In the genomic region with DNA sequence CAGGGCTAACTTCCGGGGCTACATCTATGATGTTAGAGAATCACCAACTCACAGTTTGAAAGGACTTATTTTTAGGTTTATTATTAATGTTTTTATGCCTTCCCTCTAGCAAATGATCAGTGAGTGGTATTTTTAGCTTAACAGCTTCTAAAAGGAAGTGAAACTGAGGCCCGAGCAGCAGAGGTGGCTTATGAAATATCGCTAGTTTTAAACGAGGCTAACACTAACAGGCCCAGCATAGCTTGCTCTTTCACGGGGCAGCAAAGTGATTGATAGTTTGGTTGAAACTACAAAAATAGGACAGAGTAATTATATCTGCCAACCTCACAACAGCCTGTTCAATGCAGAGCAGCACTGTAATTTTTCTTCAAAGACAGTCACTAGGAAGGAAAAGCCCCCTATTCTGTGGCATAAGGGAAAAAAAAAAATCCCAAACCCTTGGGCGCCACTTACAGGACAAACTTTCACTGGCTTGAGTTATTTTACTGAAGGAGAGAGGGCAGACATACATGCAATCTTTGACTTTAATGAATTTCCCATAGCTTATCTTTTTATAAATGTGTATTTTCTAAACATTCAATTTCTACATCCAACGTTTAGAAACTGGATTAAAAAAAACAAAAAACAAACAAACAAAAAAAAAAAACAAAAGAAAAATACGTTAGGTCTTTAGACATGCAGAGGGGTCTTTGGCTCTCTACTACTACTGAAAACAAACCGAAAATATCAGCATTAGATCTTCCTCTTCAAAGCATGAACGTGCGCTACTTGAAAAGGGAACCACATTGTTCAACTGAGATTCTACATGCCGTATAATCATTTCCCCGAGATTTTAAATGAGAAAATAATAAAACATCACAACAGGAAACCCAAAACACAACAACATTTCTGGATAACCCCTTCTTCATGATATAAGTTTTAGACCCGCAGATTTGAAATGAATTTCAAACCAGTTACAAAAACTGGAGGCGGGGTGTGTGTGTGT, we compare ENCODE assay signal across 8 mouse cellular contexts. TPM values are rescaled to one million over a fixed set of nuclear protein-coding genes. Genes with fewer than 3 reads are reported as not detected.
DNase-seq lines count a peak whose midpoint lies in the region; ATAC-seq lines count a peak whose summit lies in the region.

No protein-coding gene starts in this region.

- H3K9ac ChIP-seq in forebrain, embryonic 13.5 days = no peak overlapping the region
- H3K9ac ChIP-seq in forebrain, embryonic 11.5 days (ENCODE audit: low read length) = no peak overlapping the region
- H3K9ac ChIP-seq in neural tube, embryonic 12.5 days = no peak overlapping the region
- peak overlapping the region; percentile 50 for H3K9ac ChIP-seq in liver, embryonic 13.5 days
- no peak overlapping the region; the same call in 1 of the 2 replicates for H3K9ac ChIP-seq in stomach, embryonic 15.5 days

- no peak overlapping the region for H3K27ac ChIP-seq in forebrain, embryonic 13.5 days
- no peak overlapping the region for H3K27ac ChIP-seq in forebrain, embryonic 11.5 days (ENCODE audit: low read depth, low read length)
- H3K27ac ChIP-seq in neural tube, embryonic 12.5 days = no peak overlapping the region
- H3K27ac ChIP-seq in liver, embryonic 13.5 days = peak overlapping the region; percentile 61
- H3K27ac ChIP-seq in stomach, embryonic 15.5 days = peak overlapping the region; percentile 80

- H3K4me1 ChIP-seq in forebrain, embryonic 13.5 days = peaks cover 40% of the 10 kb centered on the region
- H3K4me1 ChIP-seq in forebrain, embryonic 11.5 days (replicated peaks; ENCODE audit: control insufficient read depth, insufficient read depth, low read length) = no peaks in the 10 kb centered on the region; the same call in 1 of the 2 replicates
- peaks cover 31% of the 10 kb centered on the region; the same call in 1 of the 2 replicates for H3K4me1 ChIP-seq in neural tube, embryonic 12.5 days
- H3K4me1 ChIP-seq in liver, embryonic 13.5 days (replicated peaks) = peaks cover 73% of the 10 kb centered on the region
- H3K4me1 ChIP-seq in stomach, embryonic 15.5 days = peaks cover 48% of the 10 kb centered on the region

- H3K36me3 ChIP-seq in forebrain, embryonic 13.5 days (ENCODE audit: poor library complexity, severe bottlenecking) = no peaks in the 10 kb centered on the region
- H3K36me3 ChIP-seq in forebrain, embryonic 11.5 days (ENCODE audit: control insufficient read depth, insufficient read depth, low read length) = no peaks in the 10 kb centered on the region
- H3K36me3 ChIP-seq in neural tube, embryonic 12.5 days = no peaks in the 10 kb centered on the region
- H3K36me3 ChIP-seq in liver, embryonic 13.5 days = no peaks in the 10 kb centered on the region
- H3K36me3 ChIP-seq in stomach, embryonic 15.5 days = no peaks in the 10 kb centered on the region

- DNase-seq in forebrain, embryonic 11.5 days (ENCODE audit: low spot score) = no peak
- no peak for DNase-seq in neural tube, embryonic 10.5 days (ENCODE audit: extremely low spot score, low spot score)
- no peak for DNase-seq in liver, embryonic 13.5 days
- no peak for DNase-seq in layer of hippocampus, adult 18-20 months (ENCODE audit: low spot score in 2 of 2)
- no peak for DNase-seq in thymus, postnatal 4 days

- peak overlapping the region; percentile 89 for H3K4me2 ChIP-seq in forebrain, embryonic 13.5 days
- no peak overlapping the region for H3K4me2 ChIP-seq in forebrain, embryonic 11.5 days (ENCODE audit: low read depth, low read length, severe bottlenecking)
- H3K4me2 ChIP-seq in neural tube, embryonic 12.5 days (replicated peaks) = peak overlapping the region; percentile 89
- H3K4me2 ChIP-seq in liver, embryonic 13.5 days = peak overlapping the region; percentile 98
- peak overlapping the region; percentile 36 for H3K4me2 ChIP-seq in stomach, embryonic 15.5 days

- H3K27me3 ChIP-seq in forebrain, embryonic 13.5 days = peaks cover 4% of the 10 kb centered on the region; the same call in 1 of the 2 replicates
- H3K27me3 ChIP-seq in forebrain, embryonic 11.5 days (ENCODE audit: control insufficient read depth, insufficient read depth, low read length) = peaks cover 2% of the 10 kb centered on the region; the same call in 1 of the 2 replicates
- H3K27me3 ChIP-seq in neural tube, embryonic 12.5 days (replicated peaks) = no peaks in the 10 kb centered on the region
- peaks cover 9% of the 10 kb centered on the region; the same call in 1 of the 2 replicates for H3K27me3 ChIP-seq in liver, embryonic 13.5 days
- H3K27me3 ChIP-seq in stomach, embryonic 15.5 days (replicated peaks) = no peaks in the 10 kb centered on the region

- ATAC-seq in forebrain, embryonic 13.5 days = no peak
- ATAC-seq in forebrain, embryonic 11.5 days (replicated peaks; ENCODE audit: low FRiP score) = no peak
- no peak for ATAC-seq in neural tube, embryonic 12.5 days (ENCODE audit: low FRiP score, low read depth)
- ATAC-seq in liver, embryonic 13.5 days (ENCODE audit: low read depth) = no peak
- ATAC-seq in stomach, embryonic 15.5 days (ENCODE audit: insufficient read depth, low FRiP score, low read depth) = no peak

- no peaks in the 10 kb centered on the region for H3K9me3 ChIP-seq in forebrain, embryonic 13.5 days (replicated peaks)
- H3K9me3 ChIP-seq in forebrain, embryonic 11.5 days (ENCODE audit: control insufficient read depth, low read length) = no peaks in the 10 kb centered on the region
- no peaks in the 10 kb centered on the region for H3K9me3 ChIP-seq in neural tube, embryonic 12.5 days
- H3K9me3 ChIP-seq in liver, embryonic 13.5 days (replicated peaks) = no peaks in the 10 kb centered on the region
- no peaks in the 10 kb centered on the region for H3K9me3 ChIP-seq in stomach, embryonic 15.5 days

- WGBS in forebrain, embryonic 13.5 days = 61% methylated on average over 15 of the region's 15 CpGs
- WGBS in forebrain, embryonic 11.5 days = 67% methylated on average over 15 of the region's 15 CpGs
- 52% methylated on average over 15 of the region's 15 CpGs for WGBS in neural tube, embryonic 12.5 days
- WGBS in liver, embryonic 13.5 days (ENCODE audit: insufficient replicate concordance) = 28% methylated on average over 15 of the region's 15 CpGs
- WGBS in stomach, embryonic 15.5 days = 34% methylated on average over 15 of the region's 15 CpGs

- no peak overlapping the region for H3K4me3 ChIP-seq in forebrain, embryonic 13.5 days
- H3K4me3 ChIP-seq in forebrain, embryonic 11.5 days (ENCODE audit: low read depth, low read length) = no peak overlapping the region
- no peak overlapping the region for H3K4me3 ChIP-seq in neural tube, embryonic 12.5 days
- peak overlapping the region; percentile 98 for H3K4me3 ChIP-seq in liver, embryonic 13.5 days (replicated peaks)
- H3K4me3 ChIP-seq in stomach, embryonic 15.5 days (replicated peaks) = peak overlapping the region; percentile 11; the same call in 1 of the 2 replicates

RNA-seq across cellular contexts. Expression of a gene that starts 2.8 kb away (rescaled TPM):
- polyA plus RNA-seq in forebrain, embryonic 13.5 days (2015; fragmentation: Nextera tagmentation; extraction: Ambion mirVana) = 11.1 and 11.8 TPM in 2 replicates
- polyA plus RNA-seq in forebrain, embryonic 11.5 days (2014; fragmentation: Nextera tagmentation; extraction: Ambion mirVana) = 13.6 and 13.7 TPM in 2 replicates
- 13.2 and 14.2 TPM in 2 replicates for polyA plus RNA-seq in neural tube, embryonic 12.5 days (2016; fragmentation: Nextera tagmentation; extraction: Ambion mirVana)
- 11.1 and 14.5 TPM in 2 replicates for polyA plus RNA-seq in liver, embryonic 13.5 days (2015; fragmentation: Nextera tagmentation; extraction: Ambion mirVana)
- polyA plus RNA-seq in stomach, embryonic 15.5 days (2015; fragmentation: Nextera tagmentation; extraction: Ambion mirVana) = 21.3 and 23.4 TPM in 2 replicates
- 10 to 100 TPM in 1 of 2 experiments, 1 to 10 TPM in 1; 9.4 to 10.1 TPM for total RNA-seq in layer of hippocampus, adult 18-20 months (2021)

Comparison
In these comparisons a context has a peak if more than half of its experiments do, and no peak if none do; other contexts are left out.
1. H3K27ac ChIP-seq: peak in liver, embryonic 13.5 days (single experiment) and stomach, embryonic 15.5 days (single experiment); none in forebrain, embryonic 13.5 days (single experiment), forebrain, embryonic 11.5 days (single experiment) and neural tube, embryonic 12.5 days (single experiment).
2. H3K4me3 ChIP-seq: peak in liver, embryonic 13.5 days (single experiment) and stomach, embryonic 15.5 days (single experiment); none in forebrain, embryonic 13.5 days (single experiment), forebrain, embryonic 11.5 days (single experiment) and neural tube, embryonic 12.5 days (single experiment).